In the genomic region with DNA sequence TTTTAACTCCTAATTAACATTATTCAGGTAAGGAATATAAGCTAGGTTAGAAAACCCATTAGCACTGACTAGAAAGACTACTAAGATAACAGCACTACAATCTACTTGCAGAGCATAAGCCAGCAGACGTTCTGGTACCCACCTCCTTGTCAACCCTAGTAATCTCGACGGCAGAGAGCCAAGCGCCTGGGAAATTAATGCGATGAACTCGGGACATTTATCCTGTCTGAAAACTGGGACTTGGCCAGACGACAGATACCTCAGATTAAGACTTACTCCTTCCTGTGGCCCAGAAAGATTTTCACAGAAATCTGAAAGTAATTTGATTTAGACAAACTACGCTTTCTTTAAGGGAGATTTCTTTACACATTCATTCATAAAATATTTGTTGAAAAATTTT, we compare ENCODE assay signal across 25 mouse cellular contexts. TPM values are rescaled to one million over a fixed set of nuclear protein-coding genes. Genes with fewer than 3 reads are reported as not detected.
DNase-seq lines count a peak whose midpoint lies in the region; ATAC-seq lines count a peak whose summit lies in the region.
"Had no signal": no experiment of that assay in that cellular context is flagged by ENCODE, and none has a peak within 500 bp of the region (broad histone marks: within the 10 kb centered on the region; RNA-seq: fewer than 3 reads in every experiment).

No protein-coding gene starts in this region.

- H3K27ac ChIP-seq in intestine, embryonic 15.5 days: no peak overlapping the region
- H3K27ac ChIP-seq: embryonic facial prominence, embryonic 13.5 days; forebrain, embryonic 13.5 days; heart, adult 2 months; heart, embryonic 15.5 days; hindbrain, embryonic 13.5 days; hindbrain, postnatal 0 days had no signal

- WGBS in intestine, embryonic 15.5 days: 68% methylated on average over 8 of the region's 8 CpGs

- H3K9me3 ChIP-seq in intestine, embryonic 15.5 days: no peaks in the 10 kb centered on the region
- H3K9me3 ChIP-seq: embryonic facial prominence, embryonic 13.5 days; forebrain, embryonic 13.5 days; heart, embryonic 15.5 days; hindbrain, embryonic 13.5 days had no signal

- 0 out of 2 replicates have a peak, but pooled peaks cover 15% of the 10 kb centered on the region for H3K36me3 ChIP-seq in intestine, embryonic 15.5 days

- H3K4me3 ChIP-seq in intestine, embryonic 15.5 days (replicated peaks): no peak overlapping the region
- H3K4me3 ChIP-seq: embryonic facial prominence, embryonic 13.5 days; forebrain, embryonic 13.5 days; heart, adult 2 months; heart, embryonic 15.5 days; hindbrain, embryonic 13.5 days had no signal

- no peak for ATAC-seq in intestine, embryonic 15.5 days
- ATAC-seq: forebrain, embryonic 13.5 days had no signal

- H3K4me1 ChIP-seq in intestine, embryonic 15.5 days (replicated peaks): peaks cover 11% of the 10 kb centered on the region

- peak; percentile 28 for DNase-seq in adrenal gland, postnatal 25 days
- no peak for DNase-seq in adrenal gland, postnatal 4 days (ENCODE audit: low spot score in 2 of 2)
- DNase-seq in kidney, postnatal 10 days: peak; percentile 19
- no peak for DNase-seq in kidney, postnatal 4 days
- DNase-seq in MN1 (ENCODE audit: low spot score): peak; percentile 69
- peak; percentile 28 to 34 for DNase-seq in adrenal gland, postnatal 36 days
- DNase-seq: cerebellum, adult 11 months; cerebellum, adult 8-10 months; cerebellum, postnatal 36 days; forebrain, postnatal 0 days; gastrocnemius, postnatal 14 days; heart, adult 2 months; heart, postnatal 14 days had no signal

- no peak overlapping the region for H3K4me2 ChIP-seq in intestine, embryonic 15.5 days (replicated peaks)
- H3K4me2 ChIP-seq: embryonic facial prominence, embryonic 13.5 days; forebrain, embryonic 13.5 days; heart, embryonic 11.5 days; heart, embryonic 15.5 days; hindbrain, embryonic 13.5 days had no signal

- no peak overlapping the region for H3K9ac ChIP-seq in intestine, embryonic 15.5 days
- H3K9ac ChIP-seq: embryonic facial prominence, embryonic 13.5 days; forebrain, embryonic 13.5 days; forebrain, postnatal 0 days; heart, embryonic 15.5 days; hindbrain, embryonic 13.5 days had no signal

- H3K27me3 ChIP-seq in intestine, embryonic 15.5 days (replicated peaks): no peaks in the 10 kb centered on the region
- H3K27me3 ChIP-seq: embryonic facial prominence, embryonic 13.5 days; forebrain, embryonic 13.5 days; heart, embryonic 15.5 days; hindbrain, embryonic 13.5 days had no signal

RNA-seq across cellular contexts. Expression of a gene that starts 7.7 kb away (rescaled TPM):
- total RNA-seq in adrenal gland, postnatal 25 days (2021): 53.0 and 58.6 TPM in 2 replicates
- total RNA-seq in adrenal gland, postnatal 4 days (2021): 100 to 1,000 TPM in 1 of 2 experiments, 10 to 100 TPM in 1; 93.1 to 102 TPM
- 10 to 100 TPM; 49.4 to 51.0 TPM for total RNA-seq in adrenal gland, postnatal 36 days (2021)
- polyA plus RNA-seq in intestine, embryonic 15.5 days (2015; fragmentation: Nextera tagmentation; extraction: Ambion mirVana): 42.3 and 47.5 TPM in 2 replicates

RNA-seq across cellular contexts. Expression of a gene that starts 41.4 kb away (rescaled TPM):
- total RNA-seq in adrenal gland, postnatal 25 days (2021): not detected in 2 replicates
- total RNA-seq in adrenal gland, postnatal 4 days (2021): not detected
- total RNA-seq in adrenal gland, postnatal 36 days (2021): not detected
- polyA plus RNA-seq in intestine, embryonic 15.5 days (2015; fragmentation: Nextera tagmentation; extraction: Ambion mirVana): not detected in 2 replicates
- total RNA-seq: forebrain, postnatal 0 days; gastrocnemius, adult 18-20 months; gastrocnemius, postnatal 14 days; hematopoietic stem cell, adult 5-6 weeks; hindbrain, postnatal 0 days had no signal
- polyA plus RNA-seq: brain, embryonic 14.5 days; embryonic facial prominence, embryonic 13.5 days; forebrain, embryonic 13.5 days; forebrain, postnatal 0 days; gonadal fat pad, adult 2 months; hindbrain, embryonic 13.5 days; intestine, embryonic 14.5 days had no signal

Comparison
In these comparisons a context has a peak if more than half of its experiments do, and no peak if none do; other contexts are left out.
1. DNase-seq: peak in adrenal gland, postnatal 25 days (single experiment), kidney, postnatal 10 days (single experiment), MN1 (single experiment) and adrenal gland, postnatal 36 days (2 of 2); none in adrenal gland, postnatal 4 days (0 of 2) and kidney, postnatal 4 days (0 of 2).